In the genomic region with DNA sequence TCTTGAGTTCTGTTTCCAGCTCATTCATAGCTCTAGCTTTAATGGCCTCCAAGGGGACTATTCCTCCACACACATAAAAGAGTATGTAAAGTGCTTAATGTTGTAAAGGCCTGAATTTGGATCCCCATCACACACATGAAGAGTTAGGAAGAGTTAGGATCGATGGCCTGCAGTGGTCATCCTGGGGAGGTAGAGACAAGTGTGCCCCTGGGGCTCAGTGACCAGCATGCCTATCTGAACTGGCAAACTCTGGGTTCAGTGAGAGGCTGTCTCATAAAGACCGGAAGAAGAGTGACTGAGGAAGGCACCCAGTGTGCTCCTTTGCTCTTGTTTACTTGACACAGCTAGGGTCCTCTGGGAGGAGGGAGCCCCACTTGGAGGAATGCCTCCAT, we compare ENCODE assay signal across 9 mouse cellular contexts. TPM values are rescaled to one million over a fixed set of nuclear protein-coding genes. Genes with fewer than 3 reads are reported as not detected.
A peak's percentile ranks its signal among the peaks of the same experiment; 100 is the strongest.
DNase-seq lines count a peak whose midpoint lies in the region; ATAC-seq and TF ChIP-seq lines count a peak whose summit lies in the region.
"Had no signal": no experiment of that assay in that cellular context is flagged by ENCODE, and none has a peak within 500 bp of the region (broad histone marks: within the 10 kb centered on the region; RNA-seq: fewer than 3 reads in every experiment).

No protein-coding gene starts in this region.

- peaks cover 29% of the 10 kb centered on the region for H3K36me3 ChIP-seq in heart, embryonic 12.5 days
- H3K36me3 ChIP-seq in ES-Bruce4 (ENCODE audit: control insufficient read depth, insufficient read depth, low read length, poor library complexity, severe bottlenecking), result peaks cover 35% of the 10 kb centered on the region
- peaks cover 27% of the 10 kb centered on the region for H3K36me3 ChIP-seq in hindbrain, embryonic 12.5 days
- peaks cover 24% of the 10 kb centered on the region for H3K36me3 ChIP-seq in midbrain, embryonic 11.5 days (ENCODE audit: control insufficient read depth, insufficient read depth, low read length)

- H3K9me3 ChIP-seq in heart, embryonic 12.5 days (replicated peaks), result no peaks in the 10 kb centered on the region
- H3K9me3 ChIP-seq in ES-Bruce4 (replicated peaks; ENCODE audit: control insufficient read depth, insufficient read depth, low read length, poor library complexity, severe bottlenecking), result no peaks in the 10 kb centered on the region
- no peaks in the 10 kb centered on the region for H3K9me3 ChIP-seq in hindbrain, embryonic 12.5 days (replicated peaks)
- no peaks in the 10 kb centered on the region for H3K9me3 ChIP-seq in midbrain, embryonic 11.5 days (ENCODE audit: control insufficient read depth, low read length)

- no peak overlapping the region for H3K27ac ChIP-seq in heart, embryonic 12.5 days (ENCODE audit: poor library complexity, severe bottlenecking)
- H3K27ac ChIP-seq in ES-Bruce4 (ENCODE audit: insufficient read depth, low read length), result no peak overlapping the region
- H3K27ac ChIP-seq in hindbrain, embryonic 12.5 days, result no peak overlapping the region
- H3K27ac ChIP-seq in midbrain, embryonic 11.5 days (ENCODE audit: low read depth, low read length), result no peak overlapping the region

- TF ChIP-seq POLR2A in ES-Bruce4 (IDR thresholded peaks at IDR 0.05; ENCODE audit: insufficient read depth, low read length), result no peak

- H3K27me3 ChIP-seq in heart, embryonic 12.5 days (replicated peaks), result no peaks in the 10 kb centered on the region
- no peaks in the 10 kb centered on the region for H3K27me3 ChIP-seq in ES-Bruce4 (ENCODE audit: control insufficient read depth, insufficient read depth, low read length, poor library complexity, severe bottlenecking)
- no peaks in the 10 kb centered on the region for H3K27me3 ChIP-seq in hindbrain, embryonic 12.5 days
- no peaks in the 10 kb centered on the region for H3K27me3 ChIP-seq in midbrain, embryonic 11.5 days (ENCODE audit: control insufficient read depth, insufficient read depth, low read length)

- TF ChIP-seq CTCF in ES-Bruce4 (IDR thresholded peaks at IDR 0.05; ENCODE audit: low read depth, low read length), result no peak

- peak overlapping the region; percentile 76 for H3K4me3 ChIP-seq in heart, embryonic 12.5 days
- peak overlapping the region; percentile 58 for H3K4me3 ChIP-seq in ES-Bruce4 (ENCODE audit: low read depth, low read length)
- peak overlapping the region; percentile 84 for H3K4me3 ChIP-seq in hindbrain, embryonic 12.5 days
- peak overlapping the region; percentile 82; the same call in 1 of the 2 replicates for H3K4me3 ChIP-seq in midbrain, embryonic 11.5 days (ENCODE audit: low read depth, low read length)

- 57% methylated on average over 2 of the region's 2 CpGs for WGBS in heart, embryonic 12.5 days
- 68% methylated on average over 2 of the region's 2 CpGs for WGBS in hindbrain, embryonic 12.5 days
- WGBS in midbrain, embryonic 11.5 days, result 63% methylated on average over 2 of the region's 2 CpGs

- no peak for ATAC-seq in heart, embryonic 12.5 days (ENCODE audit: insufficient number of reproducible peaks, low FRiP score)
- 0 out of 2 replicates have a peak, but pooled peaks have one; percentile 14 for ATAC-seq in hindbrain, embryonic 12.5 days (ENCODE audit: low FRiP score)
- no peak for ATAC-seq in midbrain, embryonic 11.5 days (ENCODE audit: low FRiP score)

- intact Hi-C loops in heart, postnatal 25 days (cut with DNase I), result loop anchor here (2.0 kb wide), 1 partner anchor 70 kb away; no protein-coding TSS in a partner anchor

- peaks cover 25% of the 10 kb centered on the region for H3K4me1 ChIP-seq in heart, embryonic 12.5 days (replicated peaks)
- H3K4me1 ChIP-seq in ES-Bruce4 (ENCODE audit: control insufficient read depth, insufficient read depth, low read length), result no peaks in the 10 kb centered on the region
- peaks cover 18% of the 10 kb centered on the region for H3K4me1 ChIP-seq in hindbrain, embryonic 12.5 days
- peaks cover 10% of the 10 kb centered on the region for H3K4me1 ChIP-seq in midbrain, embryonic 11.5 days (ENCODE audit: control insufficient read depth, insufficient read depth, low read length)

- peak overlapping the region; percentile 91 for H3K4me2 ChIP-seq in heart, embryonic 12.5 days
- peak overlapping the region; percentile 87 for H3K4me2 ChIP-seq in hindbrain, embryonic 12.5 days (replicated peaks)
- H3K4me2 ChIP-seq in midbrain, embryonic 11.5 days, result peak overlapping the region; percentile 90; the same call in 1 of the 2 replicates

- TF ChIP-seq EP300 in ES-Bruce4 (IDR thresholded peaks at IDR 0.05; ENCODE audit: insufficient read depth, low read depth, low read length), result no peak

- peak overlapping the region; percentile 70; the same call in 1 of the 2 replicates for H3K9ac ChIP-seq in heart, embryonic 12.5 days
- peak overlapping the region; percentile 97 for H3K9ac ChIP-seq in ES-Bruce4 (ENCODE audit: low read depth, poor library complexity, severe bottlenecking)
- no peak overlapping the region for H3K9ac ChIP-seq in hindbrain, embryonic 12.5 days
- no peak overlapping the region for H3K9ac ChIP-seq in midbrain, embryonic 11.5 days (ENCODE audit: low read length)

- DNase-seq in heart, postnatal 25 days (ENCODE audit: low spot score), result no peak
- no peak for DNase-seq in midbrain, embryonic 11.5 days (ENCODE audit: low spot score, missing footprints)
- no peak for DNase-seq in adrenal gland, adult 2 months
- no peak for DNase-seq in cerebellum, postnatal 4 days (ENCODE audit: low spot score in 2 of 2)
- no peak for DNase-seq in cerebellum, adult 11-12 months

RNA-seq across cellular contexts. Expression of gene Rpl14, which starts 0.9 kb away (rescaled TPM):
- polyA plus RNA-seq in heart, embryonic 12.5 days (2016; fragmentation: Nextera tagmentation; extraction: Ambion mirVana), result 476 and 492 TPM in 2 replicates
- 100 to 1,000 TPM; 281 to 288 TPM for total RNA-seq in heart, postnatal 25 days (2021)
- 1,004 and 1,061 TPM in 2 replicates for polyA plus RNA-seq in ES-Bruce4 (2011; ENCODE audit: insufficient read depth, insufficient read length, low read depth, missing spikeins)
- polyA plus RNA-seq in hindbrain, embryonic 12.5 days (2016; fragmentation: Nextera tagmentation; extraction: Ambion mirVana), result 564 and 574 TPM in 2 replicates
- polyA plus RNA-seq in midbrain, embryonic 11.5 days (2014; fragmentation: Nextera tagmentation; extraction: Ambion mirVana), result 871 and 903 TPM in 2 replicates
- 100 to 1,000 TPM; 480 to 551 TPM for total RNA-seq in adrenal gland, adult 2 months (2021)
- 94.5 and 146 TPM in 2 replicates for polyA plus RNA-seq in adrenal gland, adult 2 months (2012; rRNA removed)

RNA-seq across cellular contexts. Expression of gene Entpd3, which starts 30.7 kb away (rescaled TPM):
- polyA plus RNA-seq in heart, embryonic 12.5 days (2016; fragmentation: Nextera tagmentation; extraction: Ambion mirVana), result 0.14 and 0.37 TPM in 2 replicates
- total RNA-seq in heart, postnatal 25 days (2021), result not detected
- 0.58 and 1.3 TPM in 2 replicates for polyA plus RNA-seq in ES-Bruce4 (2011; ENCODE audit: insufficient read depth, insufficient read length, low read depth, missing spikeins)
- 1.1 and 1.3 TPM in 2 replicates for polyA plus RNA-seq in hindbrain, embryonic 12.5 days (2016; fragmentation: Nextera tagmentation; extraction: Ambion mirVana)
- 0.21 and 0.25 TPM in 2 replicates for polyA plus RNA-seq in midbrain, embryonic 11.5 days (2014; fragmentation: Nextera tagmentation; extraction: Ambion mirVana)
- total RNA-seq in adrenal gland, adult 2 months (2021), result 1 to 10 TPM in 1 of 2 experiments, under 1 TPM in 1; 0.66 to 2.9 TPM
- polyA plus RNA-seq in adrenal gland, adult 2 months (2012; rRNA removed), result 7.8 and 13.3 TPM in 2 replicates
- total RNA-seq: common myeloid progenitor, adult 5-6 weeks had no signal

Comparison
In these comparisons a context has a peak if more than half of its experiments do, and no peak if none do; other contexts are left out.
1. H3K9ac ChIP-seq: peak in heart, embryonic 12.5 days (single experiment) and ES-Bruce4 (single experiment); none in hindbrain, embryonic 12.5 days (single experiment) and midbrain, embryonic 11.5 days (single experiment).
2. Peak in every context shown above with its lines, with median percentiles within 50 percentile points of each other: H3K4me2 ChIP-seq and H3K4me3 ChIP-seq.